22 mouse cellular contexts compared by ENCODE assay signal in the genomic region with DNA sequence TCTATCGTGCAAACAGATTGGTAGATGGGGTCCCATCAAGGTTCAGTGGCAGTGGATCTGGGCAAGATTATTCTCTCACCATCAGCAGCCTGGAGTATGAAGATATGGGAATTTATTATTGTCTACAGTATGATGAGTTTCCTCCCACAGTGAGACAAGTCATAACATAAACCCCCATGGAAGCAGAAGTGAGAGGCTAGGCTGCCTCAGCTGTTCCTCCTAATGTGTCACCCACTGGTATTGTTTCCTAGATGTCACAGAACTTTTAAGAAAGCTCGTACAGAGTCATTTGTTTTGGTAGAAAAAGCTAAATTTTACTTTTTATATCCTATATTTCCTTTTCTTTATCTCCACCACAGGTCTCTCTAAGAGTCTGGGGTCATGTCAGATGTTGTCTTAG.
"Had no signal": no experiment of that assay in that cellular context is flagged by ENCODE, and none has a peak within 500 bp of the region (broad histone marks: within the 10 kb centered on the region; RNA-seq: fewer than 3 reads in every experiment).

No protein-coding gene starts in this region.

- ATAC-seq: liver, postnatal 0 days; lung, postnatal 0 days; midbrain, embryonic 16.5 days had no signal

- H3K27me3 ChIP-seq: liver, embryonic 13.5 days; liver, embryonic 15.5 days; lung, embryonic 15.5 days; midbrain, embryonic 12.5 days; neural tube, embryonic 13.5 days; neural tube, embryonic 15.5 days; stomach, embryonic 15.5 days had no signal

- H3K36me3 ChIP-seq: liver, embryonic 13.5 days; liver, embryonic 15.5 days; lung, embryonic 15.5 days; midbrain, embryonic 10.5 days; midbrain, embryonic 12.5 days; neural tube, embryonic 13.5 days; neural tube, embryonic 15.5 days; stomach, embryonic 15.5 days had no signal

- DNase-seq: liver, embryonic 13.5 days; liver, postnatal 0 days; lung, adult 2 months; lung, postnatal 14 days; lung, postnatal 36 days; midbrain, embryonic 14.5 days; retina, postnatal 1 day; right cerebral cortex, adult 18-20 months; right cerebral cortex, postnatal 25 days; right cerebral cortex, postnatal 4 days; thymus, adult 18-20 months; thymus, postnatal 14 days; thymus, postnatal 36 days had no signal
